Mouse (Mus musculus) heart, postnatal 0 days (tissue): ENCODE measurements around the gene Mroh2a.

Experiments used
- CTCF ChIP-seq: IDR thresholded peaks from 2 replicates; pipeline ENCODE4 v1.5.1; 2016; ENCODE audit warnings: antibody characterized with exemption, control low read depth, low read depth
- EP300 ChIP-seq: IDR thresholded peaks from 2 replicates; pipeline ENCODE4 v1.6.1; 2016; ENCODE audit warnings: antibody characterized with exemption, low read depth

DNA sequence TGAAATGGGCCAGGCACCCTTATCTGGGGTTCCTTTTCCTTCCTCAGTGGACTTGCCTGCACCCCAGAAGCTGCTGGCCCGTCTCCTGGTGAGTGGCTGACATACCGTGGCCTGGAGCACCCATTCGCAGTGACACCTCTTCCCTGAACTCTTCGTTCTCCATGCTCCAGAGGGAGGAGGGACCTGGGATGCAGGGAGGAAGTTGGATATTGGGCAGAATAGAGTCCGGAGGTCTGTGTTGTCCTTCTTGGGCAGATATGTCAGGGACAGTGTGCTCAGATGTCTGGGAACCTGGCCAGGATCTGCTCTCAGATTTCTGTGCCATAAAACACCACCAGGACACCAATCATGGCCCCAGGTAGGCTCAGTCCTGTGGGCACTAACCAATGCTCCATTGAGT lies 13.3 kb downstream of the Mroh2a start:
- TF ChIP-seq EP300 (no peak), CTCF (no peak)
